Mouse (Mus musculus): ENCODE measurements around the gene Txn2. TPM values are rescaled to one million over a fixed set of nuclear protein-coding genes. Genes with fewer than 3 reads are reported as not detected.

Gene Txn2
- polyA plus RNA-seq, 1 experiment, result 288 TPM

- TF ChIP-seq POLR2A (IDR thresholded peaks at IDR 0.05; ENCODE audit: borderline replicate concordance, control insufficient read depth, low read depth, low read length), result 0 out of 2 replicates have a peak, but pooled peaks have one; percentile 16
- TF ChIP-seq CTCF (IDR thresholded peaks at IDR 0.05; ENCODE audit: control insufficient read depth, insufficient read depth, low read length), result no peak
- peak overlapping the region; percentile 88 for H3K27ac ChIP-seq (ENCODE audit: control insufficient read depth, insufficient read depth, low read depth, low read length, poor library complexity)
- H3K4me3 ChIP-seq (replicated peaks; ENCODE audit: control insufficient read depth, low read depth, low read length), result peak overlapping the region; percentile 29
- WGBS, result 36% methylated on average over 6 of the region's 6 CpGs
- H3K4me1 ChIP-seq (ENCODE audit: control insufficient read depth, insufficient read depth, low read length), result peaks cover 10% of the 10 kb centered on the region
Measured at GRCm38 (mm10) chr15:77931689-77932016, 2.8 kb upstream of the Txn2 start.

- TF ChIP-seq CTCF (IDR thresholded peaks at IDR 0.05; ENCODE audit: control insufficient read depth, insufficient read depth, low read length), result no peak
- TF ChIP-seq POLR2A (IDR thresholded peaks at IDR 0.05; ENCODE audit: borderline replicate concordance, control insufficient read depth, low read depth, low read length), result no peak
- H3K4me1 ChIP-seq (ENCODE audit: control insufficient read depth, insufficient read depth, low read length), result peaks cover 10% of the 10 kb centered on the region
- H3K27ac ChIP-seq (ENCODE audit: control insufficient read depth, insufficient read depth, low read depth, low read length, poor library complexity), result peak overlapping the region; percentile 88
- peak overlapping the region; percentile 29 for H3K4me3 ChIP-seq (replicated peaks; ENCODE audit: control insufficient read depth, low read depth, low read length)
- 66% methylated on average over 6 of the region's 6 CpGs for WGBS
Measured at GRCm38 (mm10) chr15:77930986-77931688, 2.3 kb upstream of the Txn2 start.

DNA sequence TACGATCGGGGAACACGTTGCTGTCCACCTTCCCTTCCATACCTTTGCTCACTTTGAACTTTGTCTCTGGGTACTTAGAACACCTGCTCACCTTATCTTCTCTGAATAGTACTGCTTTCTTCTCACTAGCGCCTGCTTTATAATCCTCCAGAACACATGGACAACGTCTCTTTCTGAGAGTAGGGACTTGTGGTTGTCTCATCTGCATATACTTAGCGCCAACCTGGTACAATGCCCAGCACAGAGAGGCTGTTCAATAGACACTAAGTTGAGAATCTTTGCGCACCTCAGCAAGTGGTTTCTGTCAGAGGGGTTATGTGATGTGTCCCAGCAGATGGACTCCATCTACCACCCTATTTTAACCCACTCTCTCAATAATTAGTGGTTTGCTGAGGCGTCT lies 998 bp upstream of the Txn2 start:
- Histone ChIP-seq H3K27ac (ENCODE audit: control insufficient read depth, insufficient read depth, low read depth, low read length, poor library complexity) (no peak overlapping the region; the same call in 1 of the 2 replicates), H3K4me1 (ENCODE audit: control insufficient read depth, insufficient read depth, low read length) (peaks cover 10% of the 10 kb centered on the region), H3K4me3 (replicated peaks; ENCODE audit: control insufficient read depth, low read depth, low read length) (peak overlapping the region; percentile 84)
- WGBS, result 40% methylated on average over 8 of the region's 8 CpGs
- TF ChIP-seq POLR2A (IDR thresholded peaks at IDR 0.05; ENCODE audit: borderline replicate concordance, control insufficient read depth, low read depth, low read length) (no peak), CTCF (IDR thresholded peaks at IDR 0.05; ENCODE audit: control insufficient read depth, insufficient read depth, low read length) (no peak)

DNA sequence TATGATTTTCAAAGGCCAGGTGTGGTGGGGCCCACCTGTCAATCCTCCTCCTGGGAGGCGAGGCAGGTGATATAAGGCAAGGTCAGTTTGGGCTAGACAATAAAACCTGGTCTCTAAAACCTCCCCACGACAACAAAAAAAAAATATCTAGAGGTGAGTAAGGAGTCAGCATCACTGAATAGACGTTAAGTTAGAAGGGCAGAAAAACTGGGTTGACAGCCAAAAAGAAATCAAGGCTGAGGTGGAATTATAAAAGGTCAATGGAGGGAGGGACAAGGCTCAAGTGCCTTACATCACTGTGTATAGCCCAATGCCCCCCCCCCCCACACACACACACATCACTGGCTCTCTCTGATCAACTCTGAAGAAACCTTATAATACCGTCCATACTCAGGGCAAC lies 715 bp downstream of the Txn2 start:
- 23% methylated on average over 4 of the region's 4 CpGs for WGBS
- Histone ChIP-seq H3K4me1 (ENCODE audit: control insufficient read depth, insufficient read depth, low read length) (peaks cover 6% of the 10 kb centered on the region), H3K4me3 (replicated peaks; ENCODE audit: control insufficient read depth, low read depth, low read length) (peak overlapping the region; percentile 30), H3K27ac (ENCODE audit: control insufficient read depth, insufficient read depth, low read depth, low read length, poor library complexity) (no peak overlapping the region)
- TF ChIP-seq CTCF (IDR thresholded peaks at IDR 0.05; ENCODE audit: control insufficient read depth, insufficient read depth, low read length), result no peak
- TF ChIP-seq POLR2A (IDR thresholded peaks at IDR 0.05; ENCODE audit: borderline replicate concordance, control insufficient read depth, low read depth, low read length), result no peak

DNA sequence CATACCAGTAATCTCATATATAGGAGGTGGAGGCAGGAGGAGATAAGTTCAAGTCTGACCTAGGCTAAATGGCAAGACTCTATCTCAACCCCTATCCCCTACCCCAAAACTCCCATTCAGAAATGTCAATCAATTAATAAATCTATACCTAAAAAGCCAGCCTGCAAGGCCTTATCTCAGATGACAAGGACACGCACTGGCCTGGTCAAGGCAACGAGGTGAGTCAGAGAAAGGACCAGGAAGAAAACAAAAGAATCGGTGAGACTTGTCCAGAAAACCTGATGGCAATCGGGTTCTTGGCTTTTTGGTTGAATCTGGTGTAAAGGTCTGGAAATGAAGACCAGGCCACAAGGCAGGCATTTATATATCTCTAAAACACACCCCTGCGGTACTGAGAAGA lies 1.9 kb downstream of the Txn2 start:
- Histone ChIP-seq H3K4me3 (replicated peaks; ENCODE audit: control insufficient read depth, low read depth, low read length) (no peak overlapping the region), H3K27ac (ENCODE audit: control insufficient read depth, insufficient read depth, low read depth, low read length, poor library complexity) (no peak overlapping the region), H3K4me1 (ENCODE audit: control insufficient read depth, insufficient read depth, low read length) (peaks cover 4% of the 10 kb centered on the region)
- TF ChIP-seq CTCF (IDR thresholded peaks at IDR 0.05; ENCODE audit: control insufficient read depth, insufficient read depth, low read length), result no peak
- no peak for TF ChIP-seq POLR2A (IDR thresholded peaks at IDR 0.05; ENCODE audit: borderline replicate concordance, control insufficient read depth, low read depth, low read length)
- 84% methylated on average over 5 of the region's 5 CpGs for WGBS

- no peak overlapping the region for H3K27ac ChIP-seq (ENCODE audit: control insufficient read depth, insufficient read depth, low read depth, low read length, poor library complexity)
- TF ChIP-seq CTCF (IDR thresholded peaks at IDR 0.05; ENCODE audit: control insufficient read depth, insufficient read depth, low read length), result no peak
- WGBS, result 80% methylated on average over 2 of the region's 2 CpGs
- no peaks in the 10 kb centered on the region; the same call in 1 of the 2 replicates for H3K4me1 ChIP-seq (ENCODE audit: control insufficient read depth, insufficient read depth, low read length)
- H3K4me3 ChIP-seq (replicated peaks; ENCODE audit: control insufficient read depth, low read depth, low read length), result no peak overlapping the region
Measured at GRCm38 (mm10) chr15:77925195-77925594, 3.6 kb downstream of the Txn2 start.

DNA sequence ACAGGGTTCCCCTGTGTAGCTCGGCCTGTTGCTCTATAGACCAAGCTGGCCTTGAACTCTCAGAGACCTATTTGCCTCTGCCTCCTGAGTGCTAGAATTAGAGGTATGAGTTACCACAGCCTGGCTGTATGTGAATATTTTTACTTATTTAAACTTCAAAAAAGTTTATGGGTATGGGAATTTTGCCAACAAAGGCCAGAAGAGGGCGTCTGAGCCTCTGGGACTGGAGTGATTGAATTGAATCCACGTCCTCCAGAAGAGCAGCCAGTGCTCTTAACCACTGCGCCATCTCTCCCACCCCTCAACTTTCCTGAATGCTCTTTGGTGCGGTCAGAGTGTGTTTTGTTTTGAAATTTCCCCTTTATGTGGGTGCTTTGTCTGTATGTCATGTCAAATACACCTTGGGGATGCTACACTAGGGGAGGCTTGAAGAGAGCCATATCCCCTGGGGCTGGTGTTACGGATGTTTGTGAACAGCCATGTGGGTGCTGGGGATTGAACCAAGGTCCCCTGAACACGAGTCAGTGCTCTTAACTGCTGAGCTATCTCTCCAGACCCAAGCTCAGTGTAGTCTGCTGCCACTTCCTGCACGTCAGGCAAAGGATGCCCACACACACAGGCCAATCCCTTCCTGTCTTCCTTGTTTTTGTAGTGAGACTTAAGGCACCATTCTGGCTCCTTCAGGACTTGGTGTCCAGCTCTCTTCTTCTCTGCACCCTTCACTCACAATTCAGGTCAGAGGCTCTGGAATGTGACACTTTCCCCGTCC lies 5.4 kb downstream of the Txn2 start:
- H3K27ac ChIP-seq (ENCODE audit: control insufficient read depth, insufficient read depth, low read depth, low read length, poor library complexity), result no peak overlapping the region

DNA sequence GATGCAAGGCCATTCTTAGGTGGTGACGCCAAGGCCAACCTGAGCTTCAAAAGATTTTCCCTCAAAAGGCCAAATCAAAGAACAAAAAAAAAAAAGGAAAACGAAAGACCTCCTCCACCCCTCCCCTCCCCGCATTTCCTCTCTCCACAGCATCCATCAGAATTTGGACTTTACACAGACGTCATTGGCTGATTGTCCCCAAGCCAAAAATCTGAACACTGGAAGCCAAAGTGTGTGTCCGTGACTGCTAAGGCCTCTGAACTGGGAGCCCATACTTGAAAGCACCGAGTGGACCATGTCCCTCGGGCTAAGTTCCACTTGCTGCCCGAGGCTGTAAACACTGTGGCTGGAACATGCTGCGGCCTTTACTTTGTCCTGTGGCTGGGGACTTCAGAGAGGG lies 6.1 kb downstream of the Txn2 start:
- H3K27ac ChIP-seq (ENCODE audit: control insufficient read depth, insufficient read depth, low read depth, low read length, poor library complexity), result no peak overlapping the region
- WGBS, result 89% methylated on average over 9 of the region's 9 CpGs

More for the DNA sequence above, 5.4 kb downstream of the Txn2 start:
- 73% methylated on average over 9 of the region's 9 CpGs for WGBS
- no peak for TF ChIP-seq POLR2A (IDR thresholded peaks at IDR 0.05; ENCODE audit: borderline replicate concordance, control insufficient read depth, low read depth, low read length)
- no peak for TF ChIP-seq CTCF (IDR thresholded peaks at IDR 0.05; ENCODE audit: control insufficient read depth, insufficient read depth, low read length)
- H3K4me1 ChIP-seq (ENCODE audit: control insufficient read depth, insufficient read depth, low read length), result no peaks in the 10 kb centered on the region; the same call in 1 of the 2 replicates
- no peak overlapping the region for H3K4me3 ChIP-seq (replicated peaks; ENCODE audit: control insufficient read depth, low read depth, low read length)

More for the DNA sequence above, 6.1 kb downstream of the Txn2 start:
- no peak overlapping the region for H3K4me3 ChIP-seq (replicated peaks; ENCODE audit: control insufficient read depth, low read depth, low read length)
- TF ChIP-seq POLR2A (IDR thresholded peaks at IDR 0.05; ENCODE audit: borderline replicate concordance, control insufficient read depth, low read depth, low read length) (no peak), CTCF (IDR thresholded peaks at IDR 0.05; ENCODE audit: control insufficient read depth, insufficient read depth, low read length) (no peak)
- H3K4me1 ChIP-seq (ENCODE audit: control insufficient read depth, insufficient read depth, low read length), result no peaks in the 10 kb centered on the region; the same call in 1 of the 2 replicates
